Mouse (Mus musculus) spleen, postnatal 10 days (tissue): Measurements from ENCODE around the gene Rbbp8nl.

ENCODE experiments used
- DNase-seq, 2 experiments: peaks; one replicate each; pipeline ENCODE4 v3.0.0; 2021 to 2022; ENCODE audit warnings: low spot score in 2 of 2

Gene Rbbp8nl

GRCm38 (mm10) chr2:180289440-180290108 lies at the start of gene Rbbp8nl:
TSS of gene Rbbp8nl (minus strand) at chr2:180289879.
- no peak for DNase-seq

GRCm38 (mm10) chr2:180334551-180334986 lies 44.9 kb upstream of the Rbbp8nl start, which contains the start of gene Gata5:
TSS of gene Gata5 (minus strand) at chr2:180334699.
- no peak for DNase-seq

GRCm38 (mm10) chr2:180333778-180334550 lies 44.3 kb upstream of the Rbbp8nl start:
- DNase-seq: no peak

GRCm38 (mm10) chr2:180329466-180329865 lies 39.8 kb upstream of the Rbbp8nl start:
- no peak for DNase-seq

- no peak for DNase-seq
Observed at GRCm38 (mm10) chr2:180322674-180323355, 33.1 kb upstream of the Rbbp8nl start.

- no peak for DNase-seq
Observed at GRCm38 (mm10) chr2:180320216-180320615, 30.5 kb upstream of the Rbbp8nl start.

- DNase-seq: no peak
Observed at GRCm38 (mm10) chr2:180317591-180317990, 27.9 kb upstream of the Rbbp8nl start.

- DNase-seq: no peak
Observed at GRCm38 (mm10) chr2:180314292-180314691, 24.6 kb upstream of the Rbbp8nl start.

- no peak for DNase-seq
Observed at GRCm38 (mm10) chr2:180311147-180311546, 21.5 kb upstream of the Rbbp8nl start.

- DNase-seq: no peak
Observed at GRCm38 (mm10) chr2:180307680-180308079, 18.0 kb upstream of the Rbbp8nl start.

- no peak for DNase-seq
Observed at GRCm38 (mm10) chr2:180306423-180307168, 16.9 kb upstream of the Rbbp8nl start.

GRCm38 (mm10) chr2:180306009-180306408 lies 16.3 kb upstream of the Rbbp8nl start:
- no peak for DNase-seq

GRCm38 (mm10) chr2:180305490-180305889 lies 15.8 kb upstream of the Rbbp8nl start:
- DNase-seq: no peak

- no peak for DNase-seq
Observed at GRCm38 (mm10) chr2:180304554-180304953, 14.9 kb upstream of the Rbbp8nl start.

- DNase-seq: no peak
Observed at GRCm38 (mm10) chr2:180303468-180303867, 13.8 kb upstream of the Rbbp8nl start.

- no peak for DNase-seq
Observed at GRCm38 (mm10) chr2:180302201-180302600, 12.5 kb upstream of the Rbbp8nl start.

GRCm38 (mm10) chr2:180300771-180301170 lies 11.1 kb upstream of the Rbbp8nl start:
- no peak for DNase-seq

- DNase-seq: no peak
Observed at GRCm38 (mm10) chr2:180300252-180300651, 10.6 kb upstream of the Rbbp8nl start.

GRCm38 (mm10) chr2:180292906-180293305 lies 3.2 kb upstream of the Rbbp8nl start:
- no peak for DNase-seq

- no peak for DNase-seq
Observed at GRCm38 (mm10) chr2:180292026-180292425, 2.3 kb upstream of the Rbbp8nl start.

- no peak for DNase-seq
Observed at GRCm38 (mm10) chr2:180291566-180291965, 1.9 kb upstream of the Rbbp8nl start.

- no peak for DNase-seq
Observed at GRCm38 (mm10) chr2:180290503-180290902, 824 bp upstream of the Rbbp8nl start.
